Mouse (Mus musculus) bone marrow, adult 2 months (tissue): ENCODE measurements around the gene Nup210l.

ENCODE experiments used
- CTCF ChIP-seq: fragments of 200-500 bp; IDR thresholded peaks from 2 replicates; pipeline ENCODE4 v1.5.1; 2011; ENCODE audit warnings: low read length, control low read depth; ENCODE audit not compliant: control insufficient read depth, insufficient read depth
- POLR2A ChIP-seq: fragments of 200-500 bp; IDR thresholded peaks from 2 replicates; pipeline ENCODE4 v1.6.1; 2011; ENCODE audit warnings: low read depth, mild to moderate bottlenecking, control low read depth, low read length, borderline replicate concordance; ENCODE audit not compliant: control insufficient read depth

- TF ChIP-seq CTCF (no peak), POLR2A (no peak)
Measured at GRCm38 (mm10) chr3:90067851-90068250, 36.1 kb upstream of the Nup210l start.
